Mouse (Mus musculus) lung, postnatal 0 days (tissue): ENCODE data around the gene Agxt.

Source experiments
- CTCF ChIP-seq: IDR thresholded peaks from 2 replicates; pipeline ENCODE4 v1.5.1; 2016; ENCODE audit warnings: antibody characterized with exemption, mild to moderate bottlenecking
- EP300 ChIP-seq: IDR thresholded peaks from 2 replicates; pipeline ENCODE4 v1.6.1; 2016; ENCODE audit warnings: antibody characterized with exemption, mild to moderate bottlenecking, control low read depth

- TF ChIP-seq CTCF (no peak), EP300 (no peak)
These were observed 36.1 kb upstream of the Agxt start for GRCm38 (mm10) chr1:93098956-93099355.
